In genomic region chr11:67428196-67428595, GRCm38 (mm10) we compare ENCODE assay signal across 9 mouse cellular contexts. TPM values are rescaled to one million over a fixed set of nuclear protein-coding genes. Genes with fewer than 3 reads are reported as not detected.
A peak's percentile ranks its signal among the peaks of the same experiment; 100 is the strongest.
DNase-seq lines count a peak whose midpoint lies in the region; ATAC-seq lines count a peak whose summit lies in the region.
"Had no signal": no experiment of that assay in that cellular context is flagged by ENCODE, and none has a peak within 500 bp of the region (broad histone marks: within the 10 kb centered on the region; RNA-seq: fewer than 3 reads in every experiment).

No protein-coding gene starts in this region.

- no peak overlapping the region for H3K4me3 ChIP-seq in kidney, embryonic 16.5 days (ENCODE audit: low read length)
- H3K4me3 ChIP-seq in neural tube, embryonic 11.5 days (ENCODE audit: low read depth, low read length): no peak overlapping the region
- H3K4me3 ChIP-seq: embryonic facial prominence, embryonic 13.5 days had no signal

- WGBS in kidney, embryonic 16.5 days: 42% methylated on average over 3 of the region's 3 CpGs
- 45% methylated on average over 3 of the region's 3 CpGs for WGBS in neural tube, embryonic 11.5 days

- H3K9me3 ChIP-seq in kidney, embryonic 16.5 days (ENCODE audit: low read length): peaks cover 3% of the 10 kb centered on the region; the same call in 1 of the 2 replicates
- no peaks in the 10 kb centered on the region for H3K9me3 ChIP-seq in neural tube, embryonic 11.5 days (ENCODE audit: control insufficient read depth, low read length)
- H3K9me3 ChIP-seq: embryonic facial prominence, embryonic 13.5 days had no signal

- peaks cover 2% of the 10 kb centered on the region; the same call in 1 of the 2 replicates for H3K4me1 ChIP-seq in kidney, embryonic 16.5 days (ENCODE audit: insufficient read depth, low read length)
- no peaks in the 10 kb centered on the region for H3K4me1 ChIP-seq in neural tube, embryonic 11.5 days (ENCODE audit: control insufficient read depth, insufficient read depth, low read length)

- no peak overlapping the region for H3K27ac ChIP-seq in kidney, embryonic 16.5 days (ENCODE audit: low read length)
- H3K27ac ChIP-seq in neural tube, embryonic 11.5 days (ENCODE audit: low read depth, low read length): no peak overlapping the region
- H3K27ac ChIP-seq: embryonic facial prominence, embryonic 13.5 days had no signal

- ATAC-seq in kidney, embryonic 16.5 days (ENCODE audit: low FRiP score, low TSS enrichment): no peak
- no peak for ATAC-seq in neural tube, embryonic 11.5 days (ENCODE audit: insufficient read depth, low FRiP score, low TSS enrichment)

- DNase-seq in kidney, adult 18-20 months: peak; percentile 66
- DNase-seq in ES-CJ7 (ENCODE audit: low read depth, low spot score): peak; percentile 53
- peak; percentile 7 to 21 for DNase-seq in adrenal gland, postnatal 4 days (ENCODE audit: low spot score in 2 of 2)
- peak; percentile 9 for DNase-seq in forelimb bud, embryonic 11.5 days (ENCODE audit: low read depth, low spot score)
- DNase-seq in layer of hippocampus, adult 9-11 months: peak; percentile 30
- peak; percentile 39 for DNase-seq in neural tube, embryonic 11.5 days (ENCODE audit: low spot score)
- DNase-seq in frontal cortex, postnatal 14 days (ENCODE audit: low spot score in 2 of 2): no peak

- no peak overlapping the region for H3K4me2 ChIP-seq in kidney, embryonic 16.5 days (replicated peaks; ENCODE audit: low read depth, low read length)
- H3K4me2 ChIP-seq in neural tube, embryonic 11.5 days (ENCODE audit: low read depth): no peak overlapping the region
- H3K4me2 ChIP-seq: embryonic facial prominence, embryonic 13.5 days had no signal

- H3K9ac ChIP-seq in kidney, embryonic 16.5 days (replicated peaks; ENCODE audit: low read length): no peak overlapping the region
- no peak overlapping the region for H3K9ac ChIP-seq in neural tube, embryonic 11.5 days (ENCODE audit: low read length)
- H3K9ac ChIP-seq: embryonic facial prominence, embryonic 13.5 days had no signal

- no peaks in the 10 kb centered on the region for H3K27me3 ChIP-seq in kidney, embryonic 16.5 days (ENCODE audit: insufficient read depth, low read length)
- no peaks in the 10 kb centered on the region for H3K27me3 ChIP-seq in neural tube, embryonic 11.5 days (ENCODE audit: control insufficient read depth, insufficient read depth, low read length)
- H3K27me3 ChIP-seq: embryonic facial prominence, embryonic 13.5 days had no signal

- H3K36me3 ChIP-seq in kidney, embryonic 16.5 days (ENCODE audit: insufficient read depth, low read length): no peaks in the 10 kb centered on the region
- no peaks in the 10 kb centered on the region for H3K36me3 ChIP-seq in neural tube, embryonic 11.5 days (ENCODE audit: control insufficient read depth, insufficient read depth, low read length)
- H3K36me3 ChIP-seq: embryonic facial prominence, embryonic 13.5 days had no signal

RNA-seq across cellular contexts. Expression of gene Gas7, which starts 27.0 kb away (rescaled TPM):
- polyA plus RNA-seq in kidney, embryonic 16.5 days (2015; fragmentation: Nextera tagmentation; extraction: Ambion mirVana): 11.2 and 12.3 TPM in 2 replicates
- total RNA-seq in adrenal gland, postnatal 4 days (2021): 10 to 100 TPM; 30.5 to 32.9 TPM
- 3.5 and 4.4 TPM in 2 replicates for polyA plus RNA-seq in neural tube, embryonic 11.5 days (2014; fragmentation: Nextera tagmentation; extraction: Ambion mirVana)

Comparison
In these comparisons a context has a peak if more than half of its experiments do, and no peak if none do; other contexts are left out.
1. DNase-seq: peak in kidney, adult 18-20 months (single experiment), ES-CJ7 (single experiment), adrenal gland, postnatal 4 days (2 of 2), forelimb bud, embryonic 11.5 days (single experiment), layer of hippocampus, adult 9-11 months (single experiment) and neural tube, embryonic 11.5 days (single experiment); none in frontal cortex, postnatal 14 days (0 of 2).